14 mouse cellular contexts compared by ENCODE assay signal in genomic region chr1:44218876-44219275, GRCm38 (mm10). TPM values are rescaled to one million over a fixed set of nuclear protein-coding genes. Genes with fewer than 3 reads are reported as not detected.
A peak's percentile ranks its signal among the peaks of the same experiment; 100 is the strongest.
DNase-seq lines count a peak whose midpoint lies in the region; ATAC-seq lines count a peak whose summit lies in the region.
"Had no signal": no experiment of that assay in that cellular context is flagged by ENCODE, and none has a peak within 500 bp of the region (broad histone marks: within the 10 kb centered on the region; RNA-seq: fewer than 3 reads in every experiment).

Gene Mettl21e, minus strand, starts transcription at chr1:44218961.

- H3K27ac ChIP-seq in embryonic facial prominence, embryonic 14.5 days (replicated peaks; ENCODE audit: low read depth, low read length) = no peak within 1 kb of the TSS
- no peak within 1 kb of the TSS for H3K27ac ChIP-seq in embryonic facial prominence, embryonic 10.5 days (replicated peaks)
- H3K27ac ChIP-seq in kidney, embryonic 14.5 days (ENCODE audit: low read depth, low read length) = no peak within 1 kb of the TSS
- H3K27ac ChIP-seq in stomach, embryonic 16.5 days (ENCODE audit: low read length) = no peak within 1 kb of the TSS; the same call in 1 of the 2 replicates
- H3K27ac ChIP-seq: forebrain, embryonic 12.5 days; hindbrain, embryonic 15.5 days; limb, embryonic 12.5 days had no signal

- no peaks in the 10 kb centered on the region for H3K36me3 ChIP-seq in embryonic facial prominence, embryonic 14.5 days (ENCODE audit: control insufficient read depth, insufficient read depth, low read length)
- no peaks in the 10 kb centered on the region for H3K36me3 ChIP-seq in embryonic facial prominence, embryonic 10.5 days (replicated peaks)
- H3K36me3 ChIP-seq in kidney, embryonic 14.5 days (ENCODE audit: control insufficient read depth, insufficient read depth, low read length) = no peaks in the 10 kb centered on the region
- H3K36me3 ChIP-seq in stomach, embryonic 16.5 days (ENCODE audit: control insufficient read depth, insufficient read depth, low read length) = no peaks in the 10 kb centered on the region
- H3K36me3 ChIP-seq: forebrain, embryonic 12.5 days; hindbrain, embryonic 15.5 days; limb, embryonic 12.5 days had no signal

- no peaks in the 10 kb centered on the region for H3K9me3 ChIP-seq in embryonic facial prominence, embryonic 14.5 days (ENCODE audit: control insufficient read depth, low read length)
- no peaks in the 10 kb centered on the region for H3K9me3 ChIP-seq in embryonic facial prominence, embryonic 10.5 days
- H3K9me3 ChIP-seq in kidney, embryonic 14.5 days (ENCODE audit: control insufficient read depth, low read length) = no peaks in the 10 kb centered on the region
- no peaks in the 10 kb centered on the region for H3K9me3 ChIP-seq in stomach, embryonic 16.5 days (replicated peaks; ENCODE audit: control insufficient read depth, low read length)
- H3K9me3 ChIP-seq: forebrain, embryonic 12.5 days; hindbrain, embryonic 15.5 days; limb, embryonic 12.5 days had no signal

- no peak within 1 kb of the TSS for H3K4me2 ChIP-seq in embryonic facial prominence, embryonic 14.5 days (ENCODE audit: low read depth, low read length)
- H3K4me2 ChIP-seq in kidney, embryonic 14.5 days (replicated peaks; ENCODE audit: low read depth, low read length) = no peak within 1 kb of the TSS
- H3K4me2 ChIP-seq in stomach, embryonic 16.5 days (ENCODE audit: low read depth, low read length) = no peak within 1 kb of the TSS
- H3K4me2 ChIP-seq: forebrain, embryonic 12.5 days; hindbrain, embryonic 15.5 days; limb, embryonic 12.5 days had no signal

- peak; percentile 33; the same call in 1 of the 2 replicates for ATAC-seq in embryonic facial prominence, embryonic 14.5 days (ENCODE audit: low read depth)
- no peak for ATAC-seq in kidney, embryonic 14.5 days (ENCODE audit: low FRiP score, low TSS enrichment)
- ATAC-seq in stomach, embryonic 16.5 days (ENCODE audit: insufficient read depth, low FRiP score) = peak; percentile 58

- no peaks in the 10 kb centered on the region for H3K27me3 ChIP-seq in embryonic facial prominence, embryonic 14.5 days (replicated peaks; ENCODE audit: control insufficient read depth, insufficient read depth, low read length)
- H3K27me3 ChIP-seq in embryonic facial prominence, embryonic 10.5 days (replicated peaks; ENCODE audit: low read depth, poor library complexity, severe bottlenecking) = no peaks in the 10 kb centered on the region
- H3K27me3 ChIP-seq in kidney, embryonic 14.5 days (ENCODE audit: control insufficient read depth, insufficient read depth, low read length) = no peaks in the 10 kb centered on the region
- H3K27me3 ChIP-seq in stomach, embryonic 16.5 days (ENCODE audit: control insufficient read depth, insufficient read depth, low read length) = no peaks in the 10 kb centered on the region
- H3K27me3 ChIP-seq: forebrain, embryonic 12.5 days; hindbrain, embryonic 15.5 days; limb, embryonic 12.5 days had no signal

- peak; percentile 33 for DNase-seq in embryonic facial prominence, embryonic 14.5 days (ENCODE audit: low spot score)
- no peak for DNase-seq in embryonic facial prominence, embryonic 10.5 days (ENCODE audit: low spot score)
- peak; percentile 47 for DNase-seq in kidney, postnatal 14 days
- DNase-seq in heart, postnatal 4 days = peak; percentile 12
- DNase-seq in testis, postnatal 14 days (ENCODE audit: low spot score) = no peak
- no peak for DNase-seq in Muller cell, postnatal 12 days (ENCODE audit: inconsistent ontology term)

- WGBS in embryonic facial prominence, embryonic 14.5 days = 50% methylated on average over 1 of the region's 1 CpGs
- 73% methylated on average over 1 of the region's 1 CpGs for WGBS in embryonic facial prominence, embryonic 10.5 days
- WGBS in kidney, embryonic 14.5 days = 59% methylated on average over 1 of the region's 1 CpGs
- WGBS in stomach, embryonic 16.5 days = 40% methylated on average over 1 of the region's 1 CpGs

- H3K4me3 ChIP-seq in embryonic facial prominence, embryonic 14.5 days (ENCODE audit: low read depth, low read length) = no peak within 1 kb of the TSS
- H3K4me3 ChIP-seq in embryonic facial prominence, embryonic 10.5 days = no peak within 1 kb of the TSS
- no peak within 1 kb of the TSS for H3K4me3 ChIP-seq in kidney, embryonic 14.5 days (ENCODE audit: low read length)
- H3K4me3 ChIP-seq in stomach, embryonic 16.5 days (replicated peaks; ENCODE audit: low read length) = no peak within 1 kb of the TSS
- H3K4me3 ChIP-seq: forebrain, embryonic 12.5 days; hindbrain, embryonic 15.5 days; limb, embryonic 12.5 days; myocyte had no signal

- no peak within 1 kb of the TSS for H3K9ac ChIP-seq in embryonic facial prominence, embryonic 14.5 days (ENCODE audit: low read depth, low read length)
- no peak within 1 kb of the TSS for H3K9ac ChIP-seq in kidney, embryonic 14.5 days (ENCODE audit: low read depth, low read length)
- H3K9ac ChIP-seq in stomach, embryonic 16.5 days (ENCODE audit: low read length) = no peak within 1 kb of the TSS
- H3K9ac ChIP-seq: forebrain, embryonic 12.5 days; hindbrain, embryonic 15.5 days; limb, embryonic 12.5 days had no signal

- H3K4me1 ChIP-seq in embryonic facial prominence, embryonic 14.5 days (ENCODE audit: control insufficient read depth, insufficient read depth, low read length) = no peaks in the 10 kb centered on the region; the same call in 1 of the 2 replicates
- no peaks in the 10 kb centered on the region for H3K4me1 ChIP-seq in embryonic facial prominence, embryonic 10.5 days
- no peaks in the 10 kb centered on the region for H3K4me1 ChIP-seq in kidney, embryonic 14.5 days (ENCODE audit: control insufficient read depth, insufficient read depth, low read length)
- no peaks in the 10 kb centered on the region for H3K4me1 ChIP-seq in stomach, embryonic 16.5 days (ENCODE audit: control insufficient read depth, insufficient read depth, low read length)
- H3K4me1 ChIP-seq: forebrain, embryonic 12.5 days; hindbrain, embryonic 15.5 days; limb, embryonic 12.5 days had no signal

RNA-seq across cellular contexts. Expression of gene Mettl21e, which starts in this region (rescaled TPM):
- 0.38 and 1.8 TPM in 2 replicates for polyA plus RNA-seq in embryonic facial prominence, embryonic 14.5 days (2014; fragmentation: Nextera tagmentation; extraction: Ambion mirVana)
- not detected in 2 replicates for polyA plus RNA-seq in embryonic facial prominence, embryonic 10.5 days (2016; fragmentation: Nextera tagmentation; extraction: Ambion mirVana)
- polyA plus RNA-seq in kidney, embryonic 14.5 days (2014; fragmentation: Nextera tagmentation; extraction: Ambion mirVana) = not detected in 2 replicates
- not detected for total RNA-seq in heart, postnatal 4 days (2021)
- 0.15 and 3.1 TPM in 2 replicates for polyA plus RNA-seq in stomach, embryonic 16.5 days (2015; fragmentation: Nextera tagmentation; extraction: Ambion mirVana)
- total RNA-seq: layer of hippocampus, postnatal 10 days; megakaryocyte progenitor cell, adult 5-6 weeks had no signal
- polyA plus RNA-seq: forebrain, embryonic 12.5 days; hindbrain, embryonic 15.5 days; limb, embryonic 12.5 days; myocyte had no signal

Comparison
In these comparisons a context has a peak if more than half of its experiments do, and no peak if none do; other contexts are left out.
1. DNase-seq: peak in embryonic facial prominence, embryonic 14.5 days (single experiment) and kidney, postnatal 14 days (single experiment); none in embryonic facial prominence, embryonic 10.5 days (single experiment), testis, postnatal 14 days (single experiment) and Muller cell, postnatal 12 days (single experiment).
2. Peak in DNase-seq in heart, postnatal 4 days; RNA of the gene not detected or under 1 TPM.